Mouse (Mus musculus) lung, adult 2 months (tissue): ENCODE measurements around the gene Zfp697.

ENCODE experiments used
- CTCF ChIP-seq: fragments of 200-500 bp; IDR thresholded peaks from 2 replicates; pipeline ENCODE4 v1.5.1; 2011; ENCODE audit warnings: mild to moderate bottlenecking, low read length, control low read depth; ENCODE audit not compliant: insufficient read depth
- POLR2A ChIP-seq: fragments of 200-500 bp; IDR thresholded peaks from 2 replicates; pipeline ENCODE4 v1.6.1; 2011; ENCODE audit warnings: low read depth, mild to moderate bottlenecking, control low read depth, low read length, borderline replicate concordance; ENCODE audit errors: extremely low read depth

GRCm38 (mm10) chr3:98416426-98417250 is 34.4 kb downstream of the Zfp697 start:
- no peak for TF ChIP-seq CTCF
- TF ChIP-seq POLR2A: no peak
